ENCODE assay signal across 16 mouse cellular contexts in genomic region chr2:116718637-116719036, GRCm38 (mm10).
DNase-seq lines count a peak whose midpoint lies in the region.
"Had no signal": no experiment of that assay in that cellular context is flagged by ENCODE, and none has a peak within 500 bp of the region (broad histone marks: within the 10 kb centered on the region; RNA-seq: fewer than 3 reads in every experiment).

No protein-coding gene starts in this region.

- intact Hi-C loops in left cerebral cortex, postnatal 36 days (cut with DNase I) = no loop called here
- intact Hi-C loops in heart, postnatal 10 days (cut with DNase I) = no loop called here

- DNase-seq in A20 (ENCODE audit: low read depth, low spot score) = peak; percentile 48
- DNase-seq in frontal cortex, postnatal 10 days (ENCODE audit: low spot score in 2 of 2) = peak; percentile 7 to 19
- DNase-seq in layer of hippocampus, adult 9-11 months = peak; percentile 57
- DNase-seq in left cerebral cortex, postnatal 36 days (ENCODE audit: low spot score in 2 of 2) = peak; percentile 38 to 64
- no peak for DNase-seq in heart, postnatal 10 days
- no peak for DNase-seq in thymus, postnatal 0 days (ENCODE audit: low spot score)
- no peak for DNase-seq in spleen, postnatal 4 days (ENCODE audit: low spot score in 2 of 2)
- DNase-seq in gastrocnemius, adult 18-20 months (ENCODE audit: low spot score) = no peak
- DNase-seq: cerebellum, adult 11 months; cerebellum, postnatal 25 days; heart, adult 18-20 months; kidney, adult 9 months; liver; liver, postnatal 0 days; lung, postnatal 36 days; thymus, postnatal 25 days had no signal

Comparison
In these comparisons a context has a peak if more than half of its experiments do, and no peak if none do; other contexts are left out.
1. DNase-seq: peak in A20 (single experiment), frontal cortex, postnatal 10 days (2 of 2), layer of hippocampus, adult 9-11 months (single experiment) and left cerebral cortex, postnatal 36 days (2 of 2); none in heart, postnatal 10 days (0 of 2), thymus, postnatal 0 days (single experiment), spleen, postnatal 4 days (0 of 2) and gastrocnemius, adult 18-20 months (single experiment).